ENCODE assay signal across 8 mouse cellular contexts in genomic region chr15:78914091-78914822, GRCm38 (mm10). TPM values are rescaled to one million over a fixed set of nuclear protein-coding genes. Genes with fewer than 3 reads are reported as not detected.
DNase-seq lines count a peak whose midpoint lies in the region; ATAC-seq lines count a peak whose summit lies in the region.

No protein-coding gene starts in this region.

- H3K9ac ChIP-seq in liver, embryonic 16.5 days (ENCODE audit: low read depth, low read length): peak overlapping the region; percentile 68

- ATAC-seq in CD4-positive, CD25-positive, alpha-beta regulatory T cell, adult 4 months: peak; percentile 35
- peak; percentile 41 for ATAC-seq in liver, embryonic 16.5 days (ENCODE audit: low read depth)

- under 1% methylated on average over 82 of the region's 87 CpGs for WGBS in liver, embryonic 16.5 days (ENCODE audit: insufficient replicate concordance)

- H3K27me3 ChIP-seq in liver, embryonic 16.5 days (ENCODE audit: control insufficient read depth, insufficient read depth, low read depth, low read length): no peaks in the 10 kb centered on the region
- H3K27me3 ChIP-seq in splenic B cell, adult 2 months (ENCODE audit: control insufficient read depth, insufficient read depth, low read length, poor library complexity, severe bottlenecking): no peaks in the 10 kb centered on the region

- peak overlapping the region; percentile 68 for H3K4me3 ChIP-seq in liver, embryonic 16.5 days (ENCODE audit: low read depth, low read length)

- no peak overlapping the region; the same call in none of the 2 replicates for H3K27ac ChIP-seq in liver, embryonic 16.5 days (ENCODE audit: low read length)

- H3K36me3 ChIP-seq in liver, embryonic 16.5 days (ENCODE audit: control insufficient read depth, insufficient read depth): peaks cover 5% of the 10 kb centered on the region
- H3K36me3 ChIP-seq in splenic B cell, adult 2 months (ENCODE audit: control insufficient read depth, insufficient read depth, low read length, poor library complexity, severe bottlenecking): peaks cover 7% of the 10 kb centered on the region

- H3K4me2 ChIP-seq in liver, embryonic 16.5 days (ENCODE audit: low read depth, low read length): peak overlapping the region; percentile 99

- peaks cover 39% of the 10 kb centered on the region for H3K4me1 ChIP-seq in liver, embryonic 16.5 days (ENCODE audit: control insufficient read depth, low read depth, low read length)

- intact Hi-C loops in gastrocnemius, postnatal 36 days (cut with DNase I): no loop called here

- H3K9me3 ChIP-seq in liver, embryonic 16.5 days (replicated peaks; ENCODE audit: control insufficient read depth, low read length): no peaks in the 10 kb centered on the region

- DNase-seq in gastrocnemius, postnatal 10 days: peak; percentile 38
- no peak for DNase-seq in gastrocnemius, postnatal 36 days
- peak; percentile 83 to 84 for DNase-seq in cerebellum, postnatal 14 days
- DNase-seq in heart, postnatal 4 days: peak; percentile 46
- peak; percentile 23 for DNase-seq in splenic B cell, adult 2 months (ENCODE audit: low read depth, low spot score)
- no peak for DNase-seq in natural killer cell, adult 2 months (ENCODE audit: low spot score in 2 of 2)

RNA-seq across cellular contexts. Expression of gene Pdxp, which starts 0.5 kb away (rescaled TPM):
- total RNA-seq in gastrocnemius, postnatal 10 days (2021): 10 to 100 TPM in 1 of 2 experiments, 1 to 10 TPM in 1; 9.4 to 10.1 TPM
- total RNA-seq in gastrocnemius, postnatal 36 days (2021): 1 to 10 TPM; 1.9 to 2.0 TPM
- polyA plus RNA-seq in CD4-positive, CD25-positive, alpha-beta regulatory T cell, adult 4 months (2017; shearing (Covaris generic)): 1 to 10 TPM; 2.3 to 2.7 TPM
- 1 to 10 TPM; 9.3 to 9.4 TPM for total RNA-seq in heart, postnatal 4 days (2021)
- 2.7 and 3.1 TPM in 2 replicates for polyA plus RNA-seq in liver, embryonic 16.5 days (2015; fragmentation: Nextera tagmentation; extraction: Ambion mirVana)

RNA-seq across cellular contexts. Expression of gene Lgals1, which starts 12.3 kb away (rescaled TPM):
- 100 to 1,000 TPM; 679 to 727 TPM for total RNA-seq in gastrocnemius, postnatal 10 days (2021)
- total RNA-seq in gastrocnemius, postnatal 36 days (2021): 100 to 1,000 TPM; 188 to 289 TPM
- 100 to 1,000 TPM; 366 to 481 TPM for polyA plus RNA-seq in CD4-positive, CD25-positive, alpha-beta regulatory T cell, adult 4 months (2017; shearing (Covaris generic))
- total RNA-seq in heart, postnatal 4 days (2021): 100 to 1,000 TPM; 465 to 471 TPM
- polyA plus RNA-seq in liver, embryonic 16.5 days (2015; fragmentation: Nextera tagmentation; extraction: Ambion mirVana): 295 and 318 TPM in 2 replicates

RNA-seq across cellular contexts. Expression of gene Sh3bp1, which starts 14.7 kb away (rescaled TPM):
- total RNA-seq in gastrocnemius, postnatal 10 days (2021): 10 to 100 TPM in 1 of 2 experiments, 1 to 10 TPM in 1; 6.0 to 11.6 TPM
- total RNA-seq in gastrocnemius, postnatal 36 days (2021): 1 to 10 TPM; 2.0 to 2.1 TPM
- 10 to 100 TPM; 49.5 to 59.0 TPM for polyA plus RNA-seq in CD4-positive, CD25-positive, alpha-beta regulatory T cell, adult 4 months (2017; shearing (Covaris generic))
- total RNA-seq in heart, postnatal 4 days (2021): 10 to 100 TPM in 1 of 2 experiments, 1 to 10 TPM in 1; 7.7 to 11.1 TPM
- polyA plus RNA-seq in liver, embryonic 16.5 days (2015; fragmentation: Nextera tagmentation; extraction: Ambion mirVana): 13.1 and 14.2 TPM in 2 replicates

RNA-seq across cellular contexts. Expression of gene Gm49510, which starts 14.8 kb away (rescaled TPM):
- total RNA-seq in gastrocnemius, postnatal 10 days (2021): not detected
- not detected for total RNA-seq in gastrocnemius, postnatal 36 days (2021)
- not detected for polyA plus RNA-seq in CD4-positive, CD25-positive, alpha-beta regulatory T cell, adult 4 months (2017; shearing (Covaris generic))
- under 1 TPM in 1 of 2 experiments, not detected in 1; 0.29 TPM for total RNA-seq in heart, postnatal 4 days (2021)
- polyA plus RNA-seq in liver, embryonic 16.5 days (2015; fragmentation: Nextera tagmentation; extraction: Ambion mirVana): 0.18 and 0.22 TPM in 2 replicates

RNA-seq across cellular contexts. Expression of gene Nol12, which starts 20.5 kb away (rescaled TPM):
- total RNA-seq in gastrocnemius, postnatal 10 days (2021): 10 to 100 TPM; 27.1 to 30.7 TPM
- 10 to 100 TPM; 22.1 to 22.6 TPM for total RNA-seq in gastrocnemius, postnatal 36 days (2021)
- 10 to 100 TPM; 45.5 to 46.5 TPM for polyA plus RNA-seq in CD4-positive, CD25-positive, alpha-beta regulatory T cell, adult 4 months (2017; shearing (Covaris generic))
- 10 to 100 TPM; 20.2 to 22.6 TPM for total RNA-seq in heart, postnatal 4 days (2021)
- 24.0 and 25.1 TPM in 2 replicates for polyA plus RNA-seq in liver, embryonic 16.5 days (2015; fragmentation: Nextera tagmentation; extraction: Ambion mirVana)

Comparison
In these comparisons a context has a peak if more than half of its experiments do, and no peak if none do; other contexts are left out.
1. DNase-seq: peak in gastrocnemius, postnatal 10 days (single experiment), cerebellum, postnatal 14 days (2 of 2), heart, postnatal 4 days (single experiment) and splenic B cell, adult 2 months (single experiment); none in gastrocnemius, postnatal 36 days (0 of 2) and natural killer cell, adult 2 months (0 of 2).